Mouse (Mus musculus) right cerebral cortex, postnatal 36 days (tissue): Measurements from ENCODE around the gene Rab37.

Source experiments
- DNase-seq, 2 experiments: peaks; one replicate each; pipeline ENCODE4 v3.0.0; 2022; ENCODE audit warnings: low spot score in 2 of 2, mixed read lengths in 1 of 2

Rab37 gene

GRCm38 (mm10) chr11:115085064-115085463 lies 6.2 kb upstream of the Rab37 start:
- DNase-seq = no peak

- DNase-seq = no peak
These were observed 5.0 kb upstream of the Rab37 start for GRCm38 (mm10) chr11:115086213-115086612.

DNA sequence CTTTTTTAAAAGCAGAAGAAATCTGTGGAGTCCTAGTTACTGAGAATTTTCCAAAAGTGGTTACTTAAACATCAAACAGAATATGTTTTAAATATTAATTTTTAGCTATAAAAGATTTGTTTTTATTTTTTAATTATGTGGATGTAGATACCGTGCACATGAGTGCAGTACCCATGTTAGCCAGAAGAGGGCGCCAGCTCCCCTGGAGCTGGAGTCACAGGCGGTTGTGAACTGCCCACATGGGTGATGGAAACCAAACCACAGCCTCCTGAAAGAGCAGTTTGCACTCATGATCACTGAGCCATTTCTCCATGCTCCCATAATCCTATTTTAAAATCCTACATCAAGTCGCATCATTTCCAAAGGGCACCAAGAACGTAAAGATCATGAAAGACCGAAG lies 1.4 kb upstream of the Rab37 start:
- no peak for DNase-seq

DNA sequence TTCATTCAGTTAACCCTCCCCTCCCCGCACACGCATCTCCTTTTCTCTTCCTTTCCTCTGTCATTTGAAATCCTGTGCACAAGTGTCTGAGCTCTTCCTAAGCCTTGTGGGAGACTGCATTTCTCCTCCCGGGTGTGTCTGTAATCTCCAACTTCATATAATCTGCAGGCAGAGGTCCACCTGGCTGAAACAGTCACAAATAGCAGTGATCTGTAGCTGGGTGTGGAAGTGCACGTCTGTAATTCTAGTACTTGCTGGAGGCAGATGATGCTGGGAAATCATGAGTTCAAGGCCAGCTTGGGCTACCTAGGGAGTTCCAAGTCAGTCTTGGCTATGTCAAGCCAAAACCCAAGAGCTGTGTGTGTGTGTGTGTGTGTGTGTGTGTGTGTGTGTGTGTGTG lies 909 bp downstream of the Rab37 start:
- no peak for DNase-seq

- DNase-seq = no peak
These were observed 7.1 kb downstream of the Rab37 start for GRCm38 (mm10) chr11:115098203-115098932.

- no peak for DNase-seq
These were observed 8.1 kb downstream of the Rab37 start for GRCm38 (mm10) chr11:115099241-115099840.

DNA sequence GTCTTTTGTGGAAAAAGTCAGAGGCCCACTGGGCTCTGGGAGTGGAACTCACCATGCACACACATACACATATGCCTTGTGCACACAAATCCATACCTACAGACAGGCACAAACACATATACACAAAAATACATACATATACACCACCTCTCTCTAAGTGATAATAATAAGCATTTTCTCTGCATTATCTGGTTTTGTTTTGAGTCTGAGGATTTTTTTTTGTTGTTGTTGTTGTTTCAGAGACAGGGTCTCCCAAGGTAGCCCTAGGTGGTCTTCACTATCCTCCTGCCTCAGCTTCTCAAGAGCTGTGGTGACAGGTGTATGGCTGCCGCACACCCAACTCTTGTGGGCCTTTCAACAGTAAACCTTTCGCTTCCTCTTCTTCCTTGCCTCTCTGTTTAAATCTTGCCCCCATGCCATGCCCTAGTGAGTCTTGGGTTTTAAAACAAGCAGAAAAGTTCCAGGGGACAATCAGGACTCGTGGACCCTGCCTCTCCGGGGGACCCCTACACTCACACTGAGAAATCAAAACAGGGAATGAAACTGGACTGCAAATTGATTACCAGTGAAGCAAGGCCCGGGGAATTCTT lies 8.9 kb downstream of the Rab37 start:
- no peak for DNase-seq

- DNase-seq = no peak
These were observed 9.5 kb downstream of the Rab37 start for GRCm38 (mm10) chr11:115100741-115101140.

- DNase-seq = no peak
These were observed 10.4 kb downstream of the Rab37 start for GRCm38 (mm10) chr11:115101615-115102051.

- no peak for DNase-seq
These were observed 10.9 kb downstream of the Rab37 start for GRCm38 (mm10) chr11:115102116-115102515.

GRCm38 (mm10) chr11:115103470-115104413 lies 12.5 kb downstream of the Rab37 start:
- no peak for DNase-seq

DNA sequence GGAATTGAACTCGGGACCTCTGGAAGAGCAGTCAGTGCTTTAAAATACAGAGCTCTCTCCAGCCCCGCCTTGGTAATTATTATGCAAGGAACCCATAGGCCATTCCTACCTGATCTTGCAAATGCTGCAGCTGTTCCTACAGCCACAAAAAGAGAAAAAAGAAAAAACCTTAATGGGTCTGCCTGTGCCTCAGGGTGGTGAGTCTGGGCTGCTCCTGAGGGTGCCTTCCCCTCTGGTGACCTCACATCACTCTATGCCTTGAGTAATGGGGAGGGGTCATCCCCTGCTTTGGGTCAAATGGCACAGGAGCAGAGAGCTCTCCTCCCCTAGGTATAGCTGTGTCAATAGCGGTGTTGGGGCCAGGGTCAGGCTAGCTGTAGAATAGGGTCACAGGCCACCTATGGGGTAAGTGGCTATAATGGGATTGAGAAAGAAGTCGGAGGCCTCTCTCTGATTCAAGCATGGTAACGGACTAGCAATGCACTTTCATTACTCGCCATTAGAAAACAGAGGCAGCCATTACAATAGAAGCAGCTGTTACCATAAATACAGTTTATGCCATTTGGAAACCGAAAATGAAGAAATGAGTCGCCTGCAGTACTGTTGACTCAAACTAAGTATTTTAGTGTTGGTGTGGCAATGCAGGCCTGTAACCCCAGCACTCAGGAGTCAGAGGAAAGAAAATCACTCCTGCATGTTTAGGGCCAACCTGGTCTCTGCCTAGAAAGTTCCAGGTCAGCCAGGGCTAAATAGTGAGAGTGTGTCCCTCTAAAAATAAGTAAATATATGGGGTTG lies 13.7 kb downstream of the Rab37 start:
- no peak for DNase-seq

GRCm38 (mm10) chr11:115106638-115107037 lies 15.4 kb downstream of the Rab37 start:
- DNase-seq = no peak

DNA sequence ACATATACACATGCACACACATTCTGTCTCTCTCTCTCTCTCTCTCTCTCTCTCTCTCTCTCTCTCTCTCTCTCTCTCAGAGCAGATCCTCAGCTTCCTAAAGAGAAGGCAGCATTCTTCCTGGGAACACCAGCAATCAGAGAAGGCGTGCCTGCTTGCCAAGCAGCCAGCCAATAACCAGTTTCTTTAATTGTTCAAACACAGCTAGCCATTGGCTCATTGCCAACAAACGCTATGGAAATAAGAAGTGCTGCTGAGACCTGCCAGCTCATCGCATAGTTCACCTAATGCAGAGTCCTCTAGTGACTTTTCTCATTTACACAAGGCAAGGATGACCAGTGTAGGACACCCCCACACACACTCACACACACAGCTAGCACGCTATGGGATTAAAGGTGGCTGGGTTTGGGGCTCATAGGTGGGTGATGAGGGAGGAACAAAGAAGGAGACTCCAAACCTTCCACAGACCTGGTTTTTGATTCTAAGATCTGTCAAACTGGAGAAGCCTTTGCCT lies 16.2 kb downstream of the Rab37 start:
- DNase-seq = no peak

- DNase-seq = no peak
These were observed 16.9 kb downstream of the Rab37 start for GRCm38 (mm10) chr11:115108176-115108575.

- DNase-seq = no peak
These were observed 19.0 kb downstream of the Rab37 start for GRCm38 (mm10) chr11:115110271-115110670.

- no peak for DNase-seq
These were observed 21.0 kb downstream of the Rab37 start for GRCm38 (mm10) chr11:115112196-115112595.

- DNase-seq = no peak
These were observed 28.2 kb downstream of the Rab37 start for GRCm38 (mm10) chr11:115119409-115119808.

DNA sequence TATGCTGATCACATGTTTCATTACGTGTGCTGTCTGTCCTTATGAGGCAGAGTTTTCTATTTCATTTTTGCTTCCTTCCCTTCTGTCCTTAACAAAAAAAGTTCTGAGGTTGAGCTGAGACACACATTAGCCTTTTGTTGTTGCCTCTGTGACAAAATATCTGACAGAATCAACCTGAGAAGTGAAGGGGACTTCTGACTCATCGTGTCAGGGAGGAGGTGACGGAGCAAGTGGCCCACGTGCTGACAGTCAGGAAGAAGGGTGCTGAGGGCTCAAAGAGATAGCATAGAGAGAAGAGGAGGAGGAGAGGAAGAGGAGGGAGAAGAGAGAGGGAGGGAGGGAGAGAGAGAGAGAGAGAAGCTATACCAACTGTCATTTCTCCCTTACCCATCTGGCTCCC lies 37.3 kb downstream of the Rab37 start:
- DNase-seq = no peak

- no peak for DNase-seq
These were observed 38.4 kb downstream of the Rab37 start for GRCm38 (mm10) chr11:115129508-115130126.
